Mouse (Mus musculus): ENCODE data around the gene Lrfn1. TPM values are rescaled to one million over a fixed set of nuclear protein-coding genes. Genes with fewer than 3 reads are reported as not detected.
"Not testable (repeated sequence)": the region's sequence is repeated elsewhere in the genome, so short reads cannot be mapped to it uniquely, and the experiment has no call there.

The Lrfn1 gene
- polyA plus RNA-seq, 1 experiment from 2014 or later, result 0.15 TPM

- Histone ChIP-seq H3K27me3 (peaks cover 8% of the 10 kb centered on the region), H3K4me2 (no peak overlapping the region), H3K9me3 (replicated peaks) (no peaks in the 10 kb centered on the region), H3K36me3 (no peaks in the 10 kb centered on the region), H3K4me3 (replicated peaks) (no peak overlapping the region), H3K4me1 (replicated peaks) (peaks cover 2% of the 10 kb centered on the region), H3K27ac (no peak overlapping the region), H3K9ac (no peak overlapping the region)
- no peak for DNase-seq
- ATAC-seq (ENCODE audit: low read depth), result no peak
- WGBS (ENCODE audit: insufficient replicate concordance), result 78% methylated on average over 11 of the region's 11 CpGs
These were observed 31.1 kb downstream of the Lrfn1 start for GRCm38 (mm10) chr7:28482854-28483253.

- WGBS (ENCODE audit: insufficient replicate concordance), result 28% methylated on average over 4 of the region's 4 CpGs
- Histone ChIP-seq H3K9ac (no peak overlapping the region), H3K27ac (no peak overlapping the region), H3K4me3 (replicated peaks) (no peak overlapping the region), H3K36me3 (no peaks in the 10 kb centered on the region), H3K9me3 (replicated peaks) (no peaks in the 10 kb centered on the region), H3K4me2 (no peak overlapping the region), H3K4me1 (replicated peaks) (peaks cover 5% of the 10 kb centered on the region), H3K27me3 (peaks cover 13% of the 10 kb centered on the region)
- DNase-seq (no peak), ATAC-seq (ENCODE audit: low read depth) (no peak)
These were observed 32.4 kb downstream of the Lrfn1 start for GRCm38 (mm10) chr7:28484192-28484591.

- Histone ChIP-seq H3K27me3 (peaks cover 13% of the 10 kb centered on the region), H3K9me3 (replicated peaks) (no peaks in the 10 kb centered on the region), H3K4me2 (peak overlapping the region; percentile 30), H3K9ac (no peak overlapping the region), H3K36me3 (no peaks in the 10 kb centered on the region), H3K4me1 (replicated peaks) (peaks cover 10% of the 10 kb centered on the region), H3K4me3 (replicated peaks) (no peak overlapping the region), H3K27ac (no peak overlapping the region)
- ATAC-seq (ENCODE audit: low read depth), result no peak
- DNase-seq, result no peak
- 9% methylated on average over 16 of the region's 16 CpGs for WGBS (ENCODE audit: insufficient replicate concordance)
These were observed 36.3 kb downstream of the Lrfn1 start for GRCm38 (mm10) chr7:28488030-28488491.

GRCm38 (mm10) chr7:28490410-28490809 is 38.6 kb downstream of the Lrfn1 start:
- Histone ChIP-seq H3K9me3 (replicated peaks) (no peaks in the 10 kb centered on the region), H3K4me2 (0 out of 2 replicates have a peak overlapping the region, but pooled peaks have one; percentile 17), H3K27ac (no peak overlapping the region), H3K4me3 (replicated peaks) (no peak overlapping the region), H3K9ac (no peak overlapping the region), H3K36me3 (no peaks in the 10 kb centered on the region), H3K4me1 (replicated peaks) (peaks cover 10% of the 10 kb centered on the region), H3K27me3 (peaks cover 13% of the 10 kb centered on the region)
- peak; percentile 44 for DNase-seq
- WGBS (ENCODE audit: insufficient replicate concordance), result 5% methylated on average over 10 of the region's 10 CpGs
- ATAC-seq (ENCODE audit: low read depth), result peak; percentile 29; the same call in 1 of the 2 replicates

- peaks cover 10% of the 10 kb centered on the region for H3K4me1 ChIP-seq (replicated peaks)
- peaks cover 13% of the 10 kb centered on the region for H3K27me3 ChIP-seq
- 39% methylated on average over 14 of the region's 14 CpGs for WGBS (ENCODE audit: insufficient replicate concordance)
- no peak overlapping the region for H3K27ac ChIP-seq
- ATAC-seq (ENCODE audit: low read depth) (no peak), DNase-seq (no peak)
- 0 out of 2 replicates have a peak overlapping the region, but pooled peaks have one; percentile 17 for H3K4me2 ChIP-seq
- H3K4me3 ChIP-seq (replicated peaks), result no peak overlapping the region
- no peaks in the 10 kb centered on the region for H3K9me3 ChIP-seq (replicated peaks)
- H3K9ac ChIP-seq, result no peak overlapping the region
- H3K36me3 ChIP-seq, result no peaks in the 10 kb centered on the region
These were observed 39.1 kb downstream of the Lrfn1 start for GRCm38 (mm10) chr7:28490903-28491302.

- H3K9ac ChIP-seq, result no peak overlapping the region
- H3K4me2 ChIP-seq, result no peak overlapping the region
- H3K4me1 ChIP-seq (replicated peaks), result peaks cover 10% of the 10 kb centered on the region
- DNase-seq, result no peak
- no peaks in the 10 kb centered on the region for H3K36me3 ChIP-seq
- ATAC-seq (ENCODE audit: low read depth), result no peak
- H3K9me3 ChIP-seq (replicated peaks), result no peaks in the 10 kb centered on the region
- no peak overlapping the region for H3K27ac ChIP-seq
- peaks cover 9% of the 10 kb centered on the region for H3K27me3 ChIP-seq
- no peak overlapping the region for H3K4me3 ChIP-seq (replicated peaks)
- WGBS (ENCODE audit: insufficient replicate concordance), result 77% methylated on average over 8 of the region's 8 CpGs
These were observed 40.5 kb downstream of the Lrfn1 start for GRCm38 (mm10) chr7:28492310-28492709.

GRCm38 (mm10) chr7:28495426-28495825 is 43.6 kb downstream of the Lrfn1 start:
- Histone ChIP-seq H3K4me2 (no peak overlapping the region), H3K9ac (no peak overlapping the region), H3K4me3 (replicated peaks) (no peak overlapping the region), H3K36me3 (no peaks in the 10 kb centered on the region), H3K4me1 (replicated peaks) (peaks cover 4% of the 10 kb centered on the region; the same call in 1 of the 2 replicates), H3K9me3 (replicated peaks) (no peaks in the 10 kb centered on the region), H3K27me3 (no peaks in the 10 kb centered on the region), H3K27ac (no peak overlapping the region)
- ATAC-seq (ENCODE audit: low read depth) (no peak), DNase-seq (no peak)
- WGBS (ENCODE audit: insufficient replicate concordance), result 63% methylated on average over 11 of the region's 11 CpGs

- no peak for DNase-seq
- no peak overlapping the region for H3K4me3 ChIP-seq (replicated peaks)
- no peak overlapping the region for H3K4me2 ChIP-seq
- no peaks in the 10 kb centered on the region for H3K27me3 ChIP-seq
- H3K36me3 ChIP-seq, result no peaks in the 10 kb centered on the region
- no peak overlapping the region for H3K9ac ChIP-seq
- H3K27ac ChIP-seq, result no peak overlapping the region
- no peaks in the 10 kb centered on the region for H3K9me3 ChIP-seq (replicated peaks)
- no peaks in the 10 kb centered on the region for H3K4me1 ChIP-seq (replicated peaks)
- WGBS (ENCODE audit: insufficient replicate concordance), result 6% methylated on average over 5 of the region's 5 CpGs
- ATAC-seq (ENCODE audit: low read depth), result no peak
These were observed 53.8 kb downstream of the Lrfn1 start for GRCm38 (mm10) chr7:28505585-28505984.

- H3K27me3 ChIP-seq; H3K9me3 ChIP-seq (replicated peaks); H3K4me1 ChIP-seq (replicated peaks); H3K27ac ChIP-seq; ATAC-seq (ENCODE audit: low read depth); DNase-seq; H3K36me3 ChIP-seq; H3K9ac ChIP-seq; H3K4me2 ChIP-seq; H3K4me3 ChIP-seq (replicated peaks): not testable (repeated sequence)
- 31% methylated on average over 2 of the region's 2 CpGs for WGBS (ENCODE audit: insufficient replicate concordance)
These were observed 57.3 kb downstream of the Lrfn1 start for GRCm38 (mm10) chr7:28509121-28509520.

GRCm38 (mm10) chr7:28510405-28510974 is 58.7 kb downstream of the Lrfn1 start, which contains the start of gene Ifnl2:
Ifnl2 (minus strand) TSS chr7:28510455.
- WGBS (ENCODE audit: insufficient replicate concordance), result 47% methylated on average over 8 of the region's 8 CpGs
- ATAC-seq (ENCODE audit: low read depth), result not testable (repeated sequence)

GRCm38 (mm10) chr7:28511441-28511840 is 59.7 kb downstream of the Lrfn1 start:
- no peak for DNase-seq
- Histone ChIP-seq H3K4me3 (replicated peaks) (no peak overlapping the region), H3K4me2 (no peak overlapping the region), H3K4me1 (replicated peaks) (no peaks in the 10 kb centered on the region), H3K9me3 (replicated peaks) (no peaks in the 10 kb centered on the region), H3K36me3 (no peaks in the 10 kb centered on the region), H3K27ac (no peak overlapping the region), H3K9ac (no peak overlapping the region), H3K27me3 (no peaks in the 10 kb centered on the region)
- no peak for ATAC-seq (ENCODE audit: low read depth)
- 58% methylated on average over 8 of the region's 8 CpGs for WGBS (ENCODE audit: insufficient replicate concordance)

More at GRCm38 (mm10) chr7:28510405-28510974, 58.7 kb downstream of the Lrfn1 start, which contains the start of gene Ifnl2:
- not testable (repeated sequence) for H3K4me1 ChIP-seq (replicated peaks); H3K9me3 ChIP-seq (replicated peaks); H3K4me3 ChIP-seq (replicated peaks); H3K27me3 ChIP-seq; H3K36me3 ChIP-seq; H3K9ac ChIP-seq; H3K27ac ChIP-seq; H3K4me2 ChIP-seq; DNase-seq
